8 mouse cellular contexts compared by ENCODE assay signal in genomic region chr10:42170889-42171347, GRCm38 (mm10).
DNase-seq lines count a peak whose midpoint lies in the region.

No protein-coding gene starts in this region.

- intact Hi-C loops in heart, postnatal 10 days (cut with DNase I), result no loop called here
- intact Hi-C loops in left cerebral cortex, postnatal 36 days (cut with DNase I), result no loop called here

- DNase-seq in kidney, postnatal 10 days, result peak; percentile 65
- no peak for DNase-seq in kidney, adult 11 months
- DNase-seq in embryo, embryonic 9.5 days (ENCODE audit: extremely low spot score), result peak; percentile 38
- peak; percentile 65 to 72 for DNase-seq in heart, postnatal 10 days
- DNase-seq in lung, postnatal 4 days, result peak; percentile 50 to 78
- no peak for DNase-seq in adrenal gland, adult 18-20 months (ENCODE audit: low spot score in 2 of 2)
- no peak for DNase-seq in left cerebral cortex, postnatal 36 days (ENCODE audit: low spot score in 2 of 2)
- DNase-seq in right cerebral cortex, postnatal 10 days (ENCODE audit: low spot score in 2 of 2), result no peak

Comparison
In these comparisons a context has a peak if more than half of its experiments do, and no peak if none do; other contexts are left out.
1. DNase-seq: peak in kidney, postnatal 10 days (single experiment), embryo, embryonic 9.5 days (single experiment), heart, postnatal 10 days (2 of 2) and lung, postnatal 4 days (2 of 2); none in kidney, adult 11 months (single experiment), adrenal gland, adult 18-20 months (0 of 2), left cerebral cortex, postnatal 36 days (0 of 2) and right cerebral cortex, postnatal 10 days (0 of 2).